Mouse (Mus musculus): Measurements from ENCODE around the gene Dgkz. TPM values are rescaled to one million over a fixed set of nuclear protein-coding genes. Genes with fewer than 3 reads are reported as not detected.

Gene Dgkz
- total and polyA plus RNA-seq, 2 experiments from 2014 or later = 40.7 to 163 TPM

GRCm38 (mm10) chr2:92016981-92017380 lies 41.3 kb upstream of the Dgkz start:
- Histone ChIP-seq H3K4me2 (ENCODE audit: low read depth, low read length) (no peak overlapping the region), H3K9me3 (ENCODE audit: low read length) (no peaks in the 10 kb centered on the region), H3K4me1 (ENCODE audit: insufficient read depth, low read length) (no peaks in the 10 kb centered on the region; the same call in 1 of the 2 replicates), H3K27me3 (ENCODE audit: insufficient read depth, low read length) (no peaks in the 10 kb centered on the region), H3K36me3 (ENCODE audit: insufficient read depth, low read length) (no peaks in the 10 kb centered on the region), H3K4me3 (ENCODE audit: low read length) (no peak overlapping the region), H3K9ac (replicated peaks; ENCODE audit: low read length) (no peak overlapping the region), H3K27ac (peak overlapping the region; percentile 27; the same call in 1 of the 2 replicates)
- no peak for TF ChIP-seq CTCF (IDR thresholded peaks at IDR 0.05; ENCODE audit: low read depth)
- DNase-seq (ENCODE audit: low spot score) (peak; percentile 89), ATAC-seq (peak; percentile 85)
- WGBS = 32% methylated on average over 3 of the region's 3 CpGs

- H3K27me3 ChIP-seq (ENCODE audit: insufficient read depth, low read length) = no peaks in the 10 kb centered on the region; the same call in 1 of the 2 replicates
- peak; percentile 25; the same call in 1 of the 2 replicates for TF ChIP-seq CTCF (IDR thresholded peaks at IDR 0.05; ENCODE audit: low read depth)
- H3K4me3 ChIP-seq (ENCODE audit: low read length) = no peak overlapping the region
- H3K36me3 ChIP-seq (ENCODE audit: insufficient read depth, low read length) = no peaks in the 10 kb centered on the region
- no peak overlapping the region for H3K27ac ChIP-seq
- no peak for DNase-seq (ENCODE audit: low spot score)
- H3K9ac ChIP-seq (replicated peaks; ENCODE audit: low read length) = no peak overlapping the region
- no peaks in the 10 kb centered on the region; the same call in 1 of the 2 replicates for H3K4me1 ChIP-seq (ENCODE audit: insufficient read depth, low read length)
- 78% methylated on average over 5 of the region's 5 CpGs for WGBS
- no peak overlapping the region for H3K4me2 ChIP-seq (ENCODE audit: low read depth, low read length)
- ATAC-seq = no peak
- no peaks in the 10 kb centered on the region for H3K9me3 ChIP-seq (ENCODE audit: low read length)
Observed at GRCm38 (mm10) chr2:92014891-92015290, 39.2 kb upstream of the Dgkz start.

- no peaks in the 10 kb centered on the region; the same call in 1 of the 2 replicates for H3K27me3 ChIP-seq (ENCODE audit: insufficient read depth, low read length)
- H3K9ac ChIP-seq (replicated peaks; ENCODE audit: low read length) = no peak overlapping the region
- H3K4me3 ChIP-seq (ENCODE audit: low read length) = no peak overlapping the region
- no peaks in the 10 kb centered on the region; the same call in 1 of the 2 replicates for H3K4me1 ChIP-seq (ENCODE audit: insufficient read depth, low read length)
- no peak overlapping the region for H3K27ac ChIP-seq
- DNase-seq (ENCODE audit: low spot score) (no peak), ATAC-seq (no peak)
- no peaks in the 10 kb centered on the region for H3K36me3 ChIP-seq (ENCODE audit: insufficient read depth, low read length)
- no peak overlapping the region for H3K4me2 ChIP-seq (ENCODE audit: low read depth, low read length)
- no peaks in the 10 kb centered on the region for H3K9me3 ChIP-seq (ENCODE audit: low read length)
- whole genome bisulfite sequencing = 78% methylated on average over 6 of the region's 6 CpGs
- no peak for TF ChIP-seq CTCF (IDR thresholded peaks at IDR 0.05; ENCODE audit: low read depth)
Observed at GRCm38 (mm10) chr2:92014248-92014647, 38.6 kb upstream of the Dgkz start.

GRCm38 (mm10) chr2:92012768-92013445 lies 37.2 kb upstream of the Dgkz start:
- Histone ChIP-seq H3K27ac (no peak overlapping the region), H3K4me1 (ENCODE audit: insufficient read depth, low read length) (no peaks in the 10 kb centered on the region; the same call in 1 of the 2 replicates), H3K9ac (replicated peaks; ENCODE audit: low read length) (no peak overlapping the region), H3K27me3 (ENCODE audit: insufficient read depth, low read length) (no peaks in the 10 kb centered on the region; the same call in 1 of the 2 replicates), H3K36me3 (ENCODE audit: insufficient read depth, low read length) (no peaks in the 10 kb centered on the region), H3K4me3 (ENCODE audit: low read length) (no peak overlapping the region), H3K9me3 (ENCODE audit: low read length) (no peaks in the 10 kb centered on the region), H3K4me2 (ENCODE audit: low read depth, low read length) (no peak overlapping the region)
- ATAC-seq (no peak), DNase-seq (ENCODE audit: low spot score) (peak; percentile 35)
- 53% methylated on average over 8 of the region's 8 CpGs for WGBS
- TF ChIP-seq CTCF (IDR thresholded peaks at IDR 0.05; ENCODE audit: low read depth) = no peak

DNA sequence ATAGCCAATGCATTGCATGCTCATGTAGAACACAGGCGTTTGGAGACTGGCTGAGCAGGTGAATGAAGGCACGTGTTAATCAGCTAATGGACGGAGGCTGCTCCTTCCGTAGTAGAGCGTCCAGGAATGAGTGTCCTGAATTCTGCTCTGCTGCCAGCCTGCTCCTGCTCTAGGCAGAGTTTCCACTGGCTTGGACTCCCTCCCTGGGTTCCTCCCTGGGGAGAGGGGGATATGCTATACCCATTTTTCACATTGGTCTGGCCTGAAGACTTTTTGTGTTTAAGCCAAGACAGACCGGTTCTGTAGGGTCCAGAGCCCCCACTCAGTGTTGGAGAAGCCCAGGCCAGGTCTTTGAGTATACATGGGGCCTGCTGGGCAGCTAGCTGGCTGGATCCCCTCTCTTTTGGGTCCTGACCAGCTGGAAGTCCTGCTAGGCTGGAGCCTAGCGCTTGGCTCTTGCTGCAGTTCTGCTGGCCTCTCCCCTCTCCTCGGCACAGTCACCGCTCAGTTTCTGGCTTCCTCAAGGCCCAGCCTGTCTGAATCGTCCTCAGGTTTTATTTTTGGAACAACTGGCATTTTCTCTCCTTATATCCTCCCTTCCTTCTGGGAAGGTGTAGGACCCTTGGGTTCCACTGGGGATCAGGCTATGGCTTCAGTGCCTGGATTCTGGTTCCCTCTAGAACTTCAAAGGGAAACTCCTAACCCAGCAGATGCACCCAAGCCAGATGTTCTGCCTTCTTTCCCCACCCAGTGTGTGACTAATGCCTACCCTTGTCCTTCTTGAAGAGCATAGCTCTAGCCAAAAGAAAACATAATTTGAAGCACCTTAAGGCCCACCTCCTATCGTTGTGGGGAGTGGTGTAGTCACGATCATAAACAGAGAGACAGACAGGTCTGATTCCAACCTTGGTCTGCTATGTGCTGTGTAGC lies 36.0 kb upstream of the Dgkz start:
- H3K4me3 ChIP-seq (ENCODE audit: low read length) = no peak overlapping the region
- TF ChIP-seq CTCF (IDR thresholded peaks at IDR 0.05; ENCODE audit: low read depth) = no peak
- H3K27ac ChIP-seq = peak overlapping the region; percentile 32; the same call in 1 of the 2 replicates
- ATAC-seq = no peak
- H3K27me3 ChIP-seq (ENCODE audit: insufficient read depth, low read length) = no peaks in the 10 kb centered on the region; the same call in 1 of the 2 replicates
- H3K9me3 ChIP-seq (ENCODE audit: low read length) = no peaks in the 10 kb centered on the region
- no peak overlapping the region for H3K4me2 ChIP-seq (ENCODE audit: low read depth, low read length)
- H3K4me1 ChIP-seq (ENCODE audit: insufficient read depth, low read length) = peaks cover 5% of the 10 kb centered on the region; the same call in 1 of the 2 replicates
- no peaks in the 10 kb centered on the region for H3K36me3 ChIP-seq (ENCODE audit: insufficient read depth, low read length)
- no peak overlapping the region for H3K9ac ChIP-seq (replicated peaks; ENCODE audit: low read length)
- DNase-seq (ENCODE audit: low spot score) = peak; percentile 20
- WGBS = 64% methylated on average over 12 of the region's 12 CpGs

GRCm38 (mm10) chr2:92008623-92009404 lies 33.1 kb upstream of the Dgkz start:
- no peaks in the 10 kb centered on the region for H3K9me3 ChIP-seq (ENCODE audit: low read length)
- H3K36me3 ChIP-seq (ENCODE audit: insufficient read depth, low read length) = no peaks in the 10 kb centered on the region
- WGBS = 3% methylated on average over 20 of the region's 20 CpGs
- H3K4me1 ChIP-seq (ENCODE audit: insufficient read depth, low read length) = peaks cover 5% of the 10 kb centered on the region; the same call in 1 of the 2 replicates
- H3K9ac ChIP-seq (replicated peaks; ENCODE audit: low read length) = peak overlapping the region; percentile 55
- H3K4me3 ChIP-seq (ENCODE audit: low read length) = peak overlapping the region; percentile 44
- peak overlapping the region; percentile 72 for H3K4me2 ChIP-seq (ENCODE audit: low read depth, low read length)
- no peak for TF ChIP-seq CTCF (IDR thresholded peaks at IDR 0.05; ENCODE audit: low read depth)
- no peak for ATAC-seq
- DNase-seq (ENCODE audit: low spot score) = no peak
- H3K27me3 ChIP-seq (ENCODE audit: insufficient read depth, low read length) = no peaks in the 10 kb centered on the region; the same call in 1 of the 2 replicates
- peak overlapping the region; percentile 94 for H3K27ac ChIP-seq
